Mouse (Mus musculus) macrophage (primary cell): ENCODE results near the gene Fam57a. TPM values are rescaled to one million over a fixed set of nuclear protein-coding genes. Genes with fewer than 3 reads are reported as not detected.

Experiments
- H3K27ac ChIP-seq: fragments of 350-480 bp; formaldehyde crosslinking; 2 replicates; pipeline ENCODE4 v1.9.0; 2021
- H3K36me3 ChIP-seq: fragments of 350-480 bp; formaldehyde crosslinking; 2 replicates; pipeline ENCODE4 v1.9.0; 2021; ENCODE audit errors: inconsistent target
- H3K4me3 ChIP-seq: fragments of 350-480 bp; formaldehyde crosslinking; 2 replicates; pipeline ENCODE4 v1.9.0; 2021; ENCODE audit errors: inconsistent target
- H3K79me2 ChIP-seq: fragments of 350-480 bp; formaldehyde crosslinking; 2 replicates; pipeline ENCODE4 v1.9.0; 2021; ENCODE audit errors: inconsistent target
- WGBS: methylation state at CpG from one replicate; pipeline ENCODE4 v1.1.7; 2026; ENCODE audit warnings: inconsistent platforms; ENCODE audit not compliant: missing documents; 5-methylcytosine and 5-hydroxymethylcytosine counted together
- polyA plus RNA-seq: library from polyadenylated mRNA; stranded (reverse); fragments of 250-400 nt; gene quantifications from 3 replicates; pipeline ENCODE4 v1.2.4, GENCODE M21; 2018; ENCODE audit warnings: inconsistent platforms

Gene Fam57a
- polyA plus RNA-seq, 1 experiment from 2014 or later, result 2.5 TPM

DNA sequence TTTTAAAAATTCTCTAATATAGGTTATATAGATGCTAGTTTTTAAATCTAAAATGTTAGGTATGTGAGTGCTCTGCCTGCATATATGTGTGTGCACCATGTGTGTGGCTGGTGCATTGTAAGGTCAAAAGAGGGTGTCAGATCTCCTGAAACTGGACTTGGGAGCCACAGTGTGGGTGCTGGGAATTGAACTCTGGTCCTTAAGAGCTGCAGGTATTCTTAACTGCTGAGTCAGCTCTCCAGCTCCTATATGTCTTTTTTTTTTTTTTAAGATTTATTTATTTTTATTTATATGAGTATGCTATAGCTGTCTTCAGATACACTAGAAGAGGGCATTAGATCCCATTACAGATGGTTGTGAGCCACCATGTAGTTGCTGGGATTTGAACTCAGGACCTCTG, 67.0 kb downstream of the Fam57a start:
- Histone ChIP-seq H3K4me3 (no peak overlapping the region), H3K79me2 (peaks cover 18% of the 10 kb centered on the region; the same call in 1 of the 2 replicates), H3K27ac (no peak overlapping the region), H3K36me3 (0 out of 2 replicates have a peak, but pooled peaks cover 10% of the 10 kb centered on the region)

DNA sequence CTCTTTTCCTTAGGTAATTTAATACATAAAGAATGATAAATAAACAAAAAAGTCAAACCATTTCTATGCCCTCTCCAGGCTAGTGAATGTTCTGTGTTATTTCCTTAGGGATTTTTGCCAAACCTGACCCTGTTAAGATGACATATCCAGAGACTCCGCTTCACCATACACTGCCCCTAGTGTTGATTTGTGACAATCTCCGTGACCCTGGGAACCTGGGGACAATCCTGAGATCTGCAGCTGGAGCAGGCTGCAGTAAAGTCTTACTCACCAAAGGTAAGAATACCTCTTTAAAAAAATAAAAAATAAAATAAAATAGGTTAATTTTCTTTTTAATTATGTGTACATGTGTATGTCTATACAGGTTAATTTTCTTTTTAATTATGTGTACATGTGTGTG, 67.8 kb downstream of the Fam57a start:
- Histone ChIP-seq H3K4me3 (no peak overlapping the region), H3K36me3 (0 out of 2 replicates have a peak, but pooled peaks cover 10% of the 10 kb centered on the region)
- 95% methylated on average over 2 of the region's 2 CpGs for WGBS

DNA sequence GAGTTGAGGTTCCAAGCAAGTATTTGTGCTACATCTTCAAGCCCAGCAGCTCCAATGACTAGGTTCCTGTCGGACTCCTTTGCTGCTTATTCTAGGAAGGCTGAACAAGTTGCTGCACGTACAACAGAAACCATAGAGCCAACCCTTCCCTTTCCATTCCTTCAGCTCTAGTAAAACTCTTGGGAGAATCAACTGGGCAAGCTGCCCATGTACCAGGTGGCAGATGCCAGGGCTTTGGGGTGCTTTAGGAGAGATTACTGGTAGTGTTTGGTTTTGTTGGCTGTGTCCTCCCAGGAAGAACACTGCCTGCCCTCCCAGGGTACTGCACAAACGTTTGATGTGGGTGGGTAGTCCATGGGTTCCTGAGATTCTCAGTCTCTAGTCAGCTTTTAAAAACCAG, 72.6 kb downstream of the Fam57a start:
- no peaks in the 10 kb centered on the region for H3K79me2 ChIP-seq
- WGBS, result 81% methylated on average over 3 of the region's 3 CpGs
- no peak overlapping the region for H3K4me3 ChIP-seq
- no peak overlapping the region for H3K27ac ChIP-seq
- H3K36me3 ChIP-seq, result 0 out of 2 replicates have a peak, but pooled peaks cover 10% of the 10 kb centered on the region

More for the DNA sequence above, 67.8 kb downstream of the Fam57a start:
- Histone ChIP-seq H3K27ac (no peak overlapping the region), H3K79me2 (peaks cover 18% of the 10 kb centered on the region; the same call in 1 of the 2 replicates)

DNA sequence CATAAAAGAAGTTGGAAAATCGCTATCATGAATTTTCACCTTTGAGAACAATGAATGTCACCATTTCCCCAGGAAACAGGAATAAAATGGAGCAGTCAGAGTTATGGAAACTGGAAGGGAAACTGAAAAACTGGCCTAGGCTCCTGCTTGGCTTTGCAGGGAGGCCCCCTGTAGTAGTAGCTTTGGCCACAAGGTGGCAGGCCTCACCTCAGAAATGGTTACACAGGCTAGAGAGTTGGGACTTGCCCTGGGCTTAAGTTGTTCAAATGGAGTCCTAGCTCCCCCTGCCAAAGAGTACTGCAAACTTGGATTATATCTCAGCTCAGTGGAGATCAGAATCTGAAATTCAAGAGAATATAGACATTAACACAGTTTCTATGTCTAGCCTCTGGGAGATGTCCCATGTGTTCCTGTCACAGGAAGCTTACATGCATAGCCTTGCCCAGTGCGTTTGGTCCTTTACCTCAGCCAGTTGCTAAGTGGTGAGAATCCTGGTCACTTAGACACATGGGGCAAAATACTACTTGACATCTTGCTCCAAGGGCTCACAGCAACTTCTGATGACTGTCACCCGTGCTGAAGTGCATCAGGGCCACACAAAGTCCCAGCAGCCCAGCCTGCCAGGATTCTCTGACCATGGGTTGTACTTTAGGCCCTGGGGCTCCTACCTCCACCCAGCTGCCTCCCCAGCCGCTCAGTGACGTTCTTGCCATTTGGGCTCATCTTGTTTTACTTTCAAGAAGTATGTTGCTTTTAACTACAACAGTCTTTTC, 73.9 kb downstream of the Fam57a start:
- Histone ChIP-seq H3K4me3 (no peak overlapping the region), H3K36me3 (0 out of 2 replicates have a peak, but pooled peaks cover 10% of the 10 kb centered on the region), H3K79me2 (no peaks in the 10 kb centered on the region), H3K27ac (no peak overlapping the region)
- WGBS, result 77% methylated on average over 5 of the region's 5 CpGs

- Histone ChIP-seq H3K27ac (no peak overlapping the region), H3K4me3 (no peak overlapping the region), H3K36me3 (0 out of 2 replicates have a peak, but pooled peaks cover 10% of the 10 kb centered on the region), H3K79me2 (no peaks in the 10 kb centered on the region)
- 98% methylated on average over 4 of the region's 4 CpGs for WGBS
Measured at GRCm38 (mm10) chr11:76253918-76254264, 74.4 kb downstream of the Fam57a start.

DNA sequence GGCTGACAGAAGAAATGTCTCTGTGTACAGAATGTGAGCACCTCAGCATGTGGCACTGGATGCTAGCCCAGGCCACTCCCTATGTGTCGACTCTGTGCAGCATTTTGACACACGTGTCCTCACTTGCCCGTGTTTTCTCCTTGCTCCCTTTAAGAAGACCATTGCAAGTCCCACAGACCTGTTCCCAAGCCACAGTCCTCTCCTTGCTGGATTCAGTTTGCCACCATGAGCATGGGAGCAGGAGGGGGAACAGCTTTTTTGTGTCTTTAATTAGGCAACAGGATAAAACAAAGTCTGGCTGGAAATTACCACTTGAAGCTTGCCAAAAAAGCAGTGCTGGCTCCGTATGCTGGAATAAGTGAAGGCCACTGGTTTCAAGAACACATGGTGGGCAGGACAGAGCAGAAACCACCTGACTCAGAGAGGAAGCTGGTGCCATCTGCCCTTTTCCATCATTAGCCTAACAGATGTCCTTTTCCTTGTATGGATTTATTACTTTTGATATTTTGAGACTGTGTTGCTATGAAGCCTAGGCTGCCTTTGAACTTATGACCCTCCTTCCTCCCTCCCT, 76.0 kb downstream of the Fam57a start:
- H3K4me3 ChIP-seq, result no peak overlapping the region
- no peaks in the 10 kb centered on the region for H3K79me2 ChIP-seq
- WGBS, result 81% methylated on average over 4 of the region's 4 CpGs
- no peak overlapping the region for H3K27ac ChIP-seq
- H3K36me3 ChIP-seq, result 0 out of 2 replicates have a peak, but pooled peaks cover 4% of the 10 kb centered on the region

DNA sequence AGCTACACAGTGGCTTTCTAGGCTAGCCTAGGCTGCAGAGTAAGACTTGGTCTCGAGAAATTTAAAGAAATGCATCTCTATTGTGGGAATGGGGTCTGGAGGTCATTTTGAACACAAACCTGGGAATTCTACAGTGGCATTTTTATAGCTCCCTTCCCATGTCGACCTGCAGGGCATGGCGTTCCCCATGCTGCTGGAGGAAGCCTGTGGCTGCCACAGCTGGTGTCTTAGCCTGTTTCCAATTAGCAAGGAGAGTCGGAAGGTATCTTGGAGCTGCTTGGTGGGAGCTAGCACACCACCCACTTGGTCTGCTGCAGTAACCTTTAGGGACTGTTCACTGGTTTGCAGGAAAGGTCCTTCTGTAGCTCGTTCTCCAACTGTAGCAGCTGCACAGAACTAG, 76.7 kb downstream of the Fam57a start:
- WGBS, result 80% methylated on average over 5 of the region's 5 CpGs
- H3K27ac ChIP-seq, result no peak overlapping the region
- no peaks in the 10 kb centered on the region for H3K79me2 ChIP-seq
- H3K4me3 ChIP-seq, result no peak overlapping the region
- no peaks in the 10 kb centered on the region for H3K36me3 ChIP-seq

GRCm38 (mm10) chr11:76257386-76257785, 77.9 kb downstream of the Fam57a start:
- no peak overlapping the region for H3K27ac ChIP-seq
- H3K79me2 ChIP-seq, result no peaks in the 10 kb centered on the region
- 91% methylated on average over 4 of the region's 4 CpGs for WGBS
- no peak overlapping the region for H3K4me3 ChIP-seq
- no peaks in the 10 kb centered on the region for H3K36me3 ChIP-seq

DNA sequence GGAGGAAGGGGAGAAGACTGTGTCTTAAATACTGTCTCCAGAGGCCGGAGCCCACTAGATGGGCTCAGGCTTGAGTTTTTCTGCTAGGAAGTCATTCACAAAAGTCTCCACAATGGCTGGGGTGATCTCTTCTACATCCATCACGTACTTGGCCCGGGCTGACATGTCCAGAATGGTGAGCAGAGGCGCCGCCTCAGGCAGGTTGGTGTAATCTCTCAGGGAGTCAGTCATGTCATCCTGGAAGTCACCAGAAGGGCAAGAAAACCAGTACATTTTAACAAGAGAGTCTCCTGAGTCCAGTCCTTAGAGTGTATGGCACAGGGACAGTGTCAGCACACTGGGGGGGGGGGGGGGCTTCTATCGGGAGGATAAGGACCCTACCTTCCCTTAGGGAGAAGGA, 79.0 kb downstream of the Fam57a start:
- 96% methylated on average over 6 of the region's 6 CpGs for WGBS

GRCm38 (mm10) chr11:76260208-76261050, 81.0 kb downstream of the Fam57a start:
- no peaks in the 10 kb centered on the region for H3K79me2 ChIP-seq
- H3K27ac ChIP-seq, result no peak overlapping the region
- no peaks in the 10 kb centered on the region for H3K36me3 ChIP-seq
- 91% methylated on average over 10 of the region's 10 CpGs for WGBS
- no peak overlapping the region for H3K4me3 ChIP-seq

More for the DNA sequence above, 79.0 kb downstream of the Fam57a start:
- Histone ChIP-seq H3K79me2 (no peaks in the 10 kb centered on the region), H3K27ac (no peak overlapping the region), H3K4me3 (no peak overlapping the region), H3K36me3 (no peaks in the 10 kb centered on the region)

GRCm38 (mm10) chr11:76261224-76261623, 81.8 kb downstream of the Fam57a start:
- no peaks in the 10 kb centered on the region for H3K36me3 ChIP-seq
- 23% methylated on average over 12 of the region's 12 CpGs for WGBS
- no peak overlapping the region for H3K4me3 ChIP-seq
- no peaks in the 10 kb centered on the region for H3K79me2 ChIP-seq
- H3K27ac ChIP-seq, result no peak overlapping the region

DNA sequence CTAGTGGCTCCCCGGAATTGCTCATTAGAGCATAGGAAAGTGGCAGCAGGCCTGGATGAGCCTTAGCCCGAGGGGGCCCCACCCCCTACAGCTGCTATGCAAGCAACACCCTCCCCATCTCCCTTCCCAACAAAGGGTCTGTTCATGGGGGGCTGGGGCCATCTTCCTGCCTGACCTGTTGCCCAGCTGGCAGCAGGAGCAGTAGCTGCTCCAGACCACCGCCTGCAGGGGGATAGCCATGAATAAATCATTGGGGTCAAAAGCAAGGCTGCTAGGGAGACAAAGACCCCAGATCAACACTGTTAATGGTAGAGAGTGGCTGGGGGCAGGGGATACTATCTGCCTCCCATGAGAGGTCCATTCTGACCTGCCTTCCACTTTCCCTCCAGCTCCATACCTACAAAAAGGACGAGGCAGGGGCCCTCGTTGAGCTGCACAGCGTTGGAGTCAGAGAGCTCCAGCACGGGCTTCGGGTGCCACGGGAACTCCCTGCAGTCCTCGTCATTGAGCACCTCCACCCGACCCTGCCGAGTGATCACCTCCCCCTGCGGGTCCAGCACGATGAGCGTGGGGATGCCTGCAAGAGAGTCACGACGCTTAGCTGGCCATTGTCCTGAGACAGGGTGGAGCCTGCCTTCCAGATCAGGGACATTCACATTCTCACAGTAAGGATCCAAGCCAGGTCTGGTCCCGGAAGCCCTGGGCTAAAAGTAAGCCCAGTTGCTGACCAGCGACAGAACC, 83.3 kb downstream of the Fam57a start:
- no peak overlapping the region for H3K4me3 ChIP-seq
- 90% methylated on average over 19 of the region's 19 CpGs for WGBS
- no peaks in the 10 kb centered on the region for H3K36me3 ChIP-seq
- no peaks in the 10 kb centered on the region for H3K79me2 ChIP-seq
- H3K27ac ChIP-seq, result no peak overlapping the region
